Mouse (Mus musculus): ENCODE results near the gene Olfr1132.
"Not testable (repeated sequence)": the region's sequence is repeated elsewhere in the genome, so short reads cannot be mapped to it uniquely, and the experiment has no call there.

Olfr1132 gene

DNA sequence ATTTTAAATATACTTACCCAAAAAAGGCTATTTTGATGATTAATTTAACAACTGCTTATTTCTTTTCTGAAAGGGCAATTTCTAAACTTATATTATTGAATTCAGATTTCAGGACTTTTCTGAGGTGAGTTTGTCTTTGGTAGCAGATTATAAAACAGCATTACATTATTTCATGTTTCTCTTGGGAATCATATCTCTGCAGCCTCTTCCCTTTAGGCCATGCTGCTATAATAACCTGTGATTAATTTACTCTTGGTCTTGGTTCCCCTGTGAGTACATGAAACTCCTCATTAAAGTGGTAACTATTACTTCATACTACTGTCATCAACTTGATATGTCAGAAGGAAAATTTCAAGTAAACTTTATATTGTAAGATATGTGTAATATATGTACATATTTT lies at the start of gene Olfr1132:
Olfr1132 (minus strand) TSS at position 101 of the 400 bp plus-strand sequence.
- DNase-seq = no peak

DNA sequence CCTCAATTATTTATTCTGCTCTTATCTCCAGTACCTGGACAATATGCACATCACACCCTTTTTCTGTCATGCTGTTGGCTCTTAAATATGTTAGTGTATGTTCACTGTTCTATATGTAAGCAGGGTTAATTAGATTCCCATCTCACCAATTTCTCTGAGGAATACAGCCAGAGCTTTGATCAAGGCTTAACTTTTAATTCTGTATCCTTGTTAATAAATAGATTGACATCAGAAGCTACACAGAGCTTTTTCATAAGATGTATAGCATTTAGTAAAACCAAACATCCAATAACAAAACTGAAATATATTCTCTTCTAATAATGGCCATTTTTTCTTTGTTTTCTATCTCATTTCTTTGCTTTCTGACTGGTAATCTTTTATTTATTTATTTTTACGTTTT lies 36.2 kb upstream of the Olfr1132 start, which contains the start of gene Olfr1135:
Olfr1135 (minus strand) TSS at position 101 of the 400 bp plus-strand sequence.
- DNase-seq = no peak

DNA sequence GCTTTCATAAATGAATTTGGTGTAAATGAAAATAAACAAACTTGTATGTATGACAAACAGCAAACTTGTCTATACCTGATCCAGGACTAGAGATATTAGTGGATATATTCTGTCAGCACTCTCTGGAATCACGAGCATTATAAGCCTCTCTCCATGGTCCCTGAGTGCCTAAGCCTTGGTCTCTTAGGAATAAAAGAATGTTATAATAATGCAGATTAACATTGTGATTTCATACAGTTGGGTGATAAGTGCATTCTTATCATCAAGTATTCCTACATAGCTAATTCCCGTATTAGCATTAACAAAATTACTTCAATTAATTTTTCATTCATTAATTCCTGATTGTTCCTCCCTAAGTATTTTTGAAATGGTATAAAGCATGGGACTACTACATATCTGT lies 21.0 kb upstream of the Olfr1132 start, which contains the start of gene Olfr1134:
Olfr1134 (minus strand) TSS at position 101 of the 400 bp plus-strand sequence.
- no peak for DNase-seq

DNA sequence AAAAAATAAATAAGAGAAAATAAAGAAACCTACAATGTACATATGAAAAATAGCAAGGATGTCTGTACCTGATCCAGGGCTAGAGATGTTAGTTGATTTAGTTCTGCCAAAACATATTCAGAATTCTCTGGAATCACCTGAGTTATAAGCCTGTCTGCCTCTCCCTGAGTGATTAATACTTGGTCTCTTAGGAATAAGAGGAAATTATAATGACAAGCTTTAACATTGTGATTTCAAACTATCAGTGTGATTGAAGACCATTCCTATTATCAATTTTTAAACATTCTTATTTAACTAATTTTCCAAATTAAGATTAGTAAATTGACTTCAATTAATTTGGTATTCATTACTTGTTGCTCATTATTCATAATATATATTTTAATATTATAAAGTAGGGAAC lies 9.9 kb upstream of the Olfr1132 start, which contains the start of gene Olfr1133:
Olfr1133 (minus strand) TSS at position 101 of the 400 bp plus-strand sequence.
- DNase-seq = no peak

DNA sequence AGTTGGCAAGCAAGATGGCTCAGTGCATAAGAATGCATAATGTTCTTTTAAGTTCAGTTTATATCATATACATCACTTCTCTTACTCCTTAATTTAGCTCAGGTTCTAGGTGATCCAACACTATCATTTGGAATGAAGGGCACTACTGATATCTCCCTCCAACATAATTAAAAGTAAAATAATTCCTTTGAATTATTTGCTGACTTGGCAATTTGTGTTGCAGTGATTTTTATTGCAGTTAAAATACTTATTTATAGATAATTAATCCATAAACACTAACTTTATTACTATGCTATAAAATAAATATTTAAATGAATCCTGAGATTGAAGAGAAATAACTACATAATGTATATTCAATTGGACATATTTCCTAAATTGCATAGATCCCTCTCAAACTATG lies 5.1 kb upstream of the Olfr1132 start:
- no peak for DNase-seq

DNA sequence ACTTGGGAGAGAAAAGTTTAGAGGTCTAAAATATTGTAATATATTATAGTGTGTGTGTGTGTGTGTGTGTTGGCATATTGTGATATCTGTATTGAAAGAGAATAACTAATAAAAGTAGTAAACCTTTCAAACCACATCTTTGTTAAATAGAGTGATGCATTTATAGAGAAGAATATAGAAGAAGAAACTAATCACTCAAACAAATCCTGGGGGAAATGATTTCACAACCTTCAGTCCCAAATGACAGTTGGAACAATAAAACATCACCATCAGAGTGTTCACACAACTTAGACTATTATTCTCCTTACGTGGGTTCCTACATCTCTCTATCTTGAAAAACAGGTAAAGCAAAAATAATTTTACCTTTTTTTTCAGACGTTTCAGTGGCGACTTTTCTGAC lies 10.5 kb downstream of the Olfr1132 start, which contains the start of gene Olfr1131:
Olfr1131 (plus strand) TSS at position 301 of the 400 bp plus-strand sequence.
- DNase-seq = no peak

DNA sequence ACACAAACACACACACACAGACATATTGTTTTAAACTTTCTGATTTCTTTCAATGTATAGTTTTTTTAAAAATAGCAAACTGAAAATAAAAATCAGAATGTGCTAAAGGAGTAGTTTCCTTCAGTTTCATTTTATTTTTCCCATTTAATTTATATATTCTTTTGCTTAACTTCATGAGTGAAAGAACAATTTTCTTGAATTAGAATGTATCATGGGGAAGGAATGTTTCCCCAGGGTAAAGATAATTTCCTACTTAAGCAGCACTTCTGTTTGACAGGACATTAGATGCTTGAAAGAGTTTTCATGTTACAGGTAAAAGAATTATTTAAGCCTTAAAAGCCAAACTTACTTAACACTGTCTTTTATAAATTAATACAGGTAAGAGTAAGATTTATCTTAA lies 31.4 kb downstream of the Olfr1132 start, which contains the start of gene Olfr1130:
Olfr1130 (plus strand) TSS at position 301 of the 400 bp plus-strand sequence.
- not testable (repeated sequence) for DNase-seq
